Mouse (Mus musculus) lung, postnatal 0 days (tissue): ENCODE results near the gene Mindy1.

Experiments used
- CTCF ChIP-seq: IDR thresholded peaks from 2 replicates; pipeline ENCODE4 v1.5.1; 2016; ENCODE audit warnings: antibody characterized with exemption, mild to moderate bottlenecking
- EP300 ChIP-seq: IDR thresholded peaks from 2 replicates; pipeline ENCODE4 v1.6.1; 2016; ENCODE audit warnings: antibody characterized with exemption, mild to moderate bottlenecking, control low read depth

DNA sequence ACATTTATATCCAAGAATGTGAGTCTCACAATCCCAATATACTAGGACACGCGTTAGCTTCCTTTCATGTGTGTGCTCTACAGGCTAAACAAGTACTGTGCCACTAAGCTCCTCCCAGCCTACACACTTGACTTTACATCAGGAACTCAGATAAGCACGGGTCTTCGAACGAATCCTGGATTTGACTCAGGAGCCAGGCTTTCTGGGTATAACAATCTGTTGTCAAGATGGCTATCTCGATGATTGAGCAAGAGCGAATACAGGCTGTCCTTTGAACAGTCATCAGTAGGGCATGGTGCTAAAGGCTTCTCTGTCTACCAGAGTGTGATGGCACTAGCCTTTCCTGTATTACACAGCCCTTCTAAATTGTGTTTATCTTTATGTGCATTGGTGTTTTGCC, 16.9 kb downstream of the Mindy1 start:
- TF ChIP-seq EP300 (no peak), CTCF (no peak)
